Mouse (Mus musculus) frontal cortex, postnatal 14 days (tissue): ENCODE measurements around the gene Nop56.

Source experiments
- DNase-seq, 2 experiments: peaks; one replicate each; pipeline ENCODE4 v3.0.0; 2022; ENCODE audit warnings: low spot score in 2 of 2

Gene Nop56

GRCm38 (mm10) chr2:130274149-130274861, at the start of gene Nop56:
Nop56 (plus strand) TSS chr2:130274430.
- DNase-seq, result peak; percentile 99

GRCm38 (mm10) chr2:130246912-130247311, 27.3 kb upstream of the Nop56 start:
- DNase-seq, result no peak

- DNase-seq, result no peak
These were observed 26.0 kb upstream of the Nop56 start for GRCm38 (mm10) chr2:130248226-130248625.

- no peak for DNase-seq
These were observed 17.5 kb upstream of the Nop56 start for GRCm38 (mm10) chr2:130256762-130257161.

GRCm38 (mm10) chr2:130260822-130261221, 13.4 kb upstream of the Nop56 start:
- DNase-seq, result no peak

- no peak for DNase-seq
These were observed 12.3 kb upstream of the Nop56 start for GRCm38 (mm10) chr2:130261914-130262313.

- no peak for DNase-seq
These were observed 11.8 kb upstream of the Nop56 start for GRCm38 (mm10) chr2:130262398-130262797.

- DNase-seq, result no peak
These were observed 8.7 kb upstream of the Nop56 start for GRCm38 (mm10) chr2:130265520-130265919.

- no peak for DNase-seq
These were observed 6.2 kb upstream of the Nop56 start for GRCm38 (mm10) chr2:130268074-130268473.

- no peak for DNase-seq
These were observed 498 bp upstream of the Nop56 start for GRCm38 (mm10) chr2:130273732-130274131.

GRCm38 (mm10) chr2:130274862-130275261, 632 bp downstream of the Nop56 start:
- DNase-seq, result no peak

- DNase-seq, result peak in 1 of 2 experiments; percentile 53
These were observed 1.4 kb downstream of the Nop56 start for GRCm38 (mm10) chr2:130275649-130276048.

GRCm38 (mm10) chr2:130279600-130280091, 5.4 kb downstream of the Nop56 start:
- DNase-seq, result no peak

- no peak for DNase-seq
These were observed 6.0 kb downstream of the Nop56 start for GRCm38 (mm10) chr2:130280224-130280623.

- no peak for DNase-seq
These were observed 6.6 kb downstream of the Nop56 start for GRCm38 (mm10) chr2:130280818-130281217.

- peak; percentile 80 to 87 for DNase-seq
These were observed 9.8 kb downstream of the Nop56 start, which contains the start of gene Idh3b for GRCm38 (mm10) chr2:130283854-130284654. Idh3b (minus strand) TSS chr2:130284547.

- no peak for DNase-seq
These were observed 14.9 kb downstream of the Nop56 start for GRCm38 (mm10) chr2:130289086-130289485.

GRCm38 (mm10) chr2:130291434-130291833, 17.2 kb downstream of the Nop56 start:
- peak; percentile 69 to 73 for DNase-seq

- no peak for DNase-seq
These were observed 18.8 kb downstream of the Nop56 start for GRCm38 (mm10) chr2:130293009-130293408.

- no peak for DNase-seq
These were observed 19.3 kb downstream of the Nop56 start for GRCm38 (mm10) chr2:130293486-130293885.

- no peak for DNase-seq
These were observed 20.1 kb downstream of the Nop56 start for GRCm38 (mm10) chr2:130294218-130294935.

- DNase-seq, result no peak
These were observed 20.7 kb downstream of the Nop56 start, which contains the start of gene Ebf4 for GRCm38 (mm10) chr2:130294936-130295277. Ebf4 (plus strand) TSS chr2:130295169.
